In genomic region chr10:61572126-61572525, GRCm38 (mm10) we compare ENCODE assay signal across 19 mouse cellular contexts. TPM values are rescaled to one million over a fixed set of nuclear protein-coding genes. Genes with fewer than 3 reads are reported as not detected.
DNase-seq lines count a peak whose midpoint lies in the region; ATAC-seq and TF ChIP-seq lines count a peak whose summit lies in the region.
"Had no signal": no experiment of that assay in that cellular context is flagged by ENCODE, and none has a peak within 500 bp of the region (broad histone marks: within the 10 kb centered on the region; RNA-seq: fewer than 3 reads in every experiment).

No protein-coding gene starts in this region.

- WGBS in forebrain, postnatal 0 days = 40% methylated on average over 5 of the region's 5 CpGs
- 73% methylated on average over 5 of the region's 5 CpGs for WGBS in forebrain, embryonic 11.5 days
- WGBS in kidney, postnatal 0 days = 31% methylated on average over 5 of the region's 5 CpGs
- 80% methylated on average over 5 of the region's 5 CpGs for WGBS in neural tube, embryonic 13.5 days

- no peak overlapping the region for H3K4me2 ChIP-seq in forebrain, postnatal 0 days (ENCODE audit: low read depth)
- H3K4me2 ChIP-seq in forebrain, embryonic 11.5 days (ENCODE audit: low read depth, low read length, severe bottlenecking) = no peak overlapping the region
- no peak overlapping the region for H3K4me2 ChIP-seq in kidney, postnatal 0 days (ENCODE audit: low read length)
- no peak overlapping the region for H3K4me2 ChIP-seq in neural tube, embryonic 13.5 days
- H3K4me2 ChIP-seq: limb, embryonic 12.5 days; liver, embryonic 15.5 days had no signal

- no peak for TF ChIP-seq CTCF in forebrain, postnatal 0 days (IDR thresholded peaks at IDR 0.05; ENCODE audit: low read depth)
- TF ChIP-seq CTCF in kidney, postnatal 0 days (IDR thresholded peaks at IDR 0.05; ENCODE audit: low read depth) = no peak

- H3K27ac ChIP-seq in forebrain, postnatal 0 days (ENCODE audit: low read depth, low read length) = no peak overlapping the region
- no peak overlapping the region for H3K27ac ChIP-seq in forebrain, embryonic 11.5 days (ENCODE audit: low read depth, low read length)
- H3K27ac ChIP-seq in kidney, postnatal 0 days = no peak overlapping the region
- H3K27ac ChIP-seq in neural tube, embryonic 13.5 days (replicated peaks) = peak overlapping the region; percentile 28; the same call in 1 of the 2 replicates
- H3K27ac ChIP-seq: limb, embryonic 12.5 days; liver, embryonic 15.5 days had no signal

- H3K4me3 ChIP-seq in forebrain, postnatal 0 days (ENCODE audit: low read depth, low read length) = no peak overlapping the region
- H3K4me3 ChIP-seq in forebrain, embryonic 11.5 days (ENCODE audit: low read depth, low read length) = no peak overlapping the region
- H3K4me3 ChIP-seq in kidney, postnatal 0 days (replicated peaks; ENCODE audit: low read depth, low read length) = no peak overlapping the region
- no peak overlapping the region for H3K4me3 ChIP-seq in neural tube, embryonic 13.5 days
- H3K4me3 ChIP-seq: erythroblast, embryonic 14.5 days; limb, embryonic 12.5 days; liver, embryonic 15.5 days had no signal

- no peaks in the 10 kb centered on the region for H3K36me3 ChIP-seq in forebrain, postnatal 0 days (ENCODE audit: insufficient read depth)
- H3K36me3 ChIP-seq in forebrain, embryonic 11.5 days (ENCODE audit: control insufficient read depth, insufficient read depth, low read length) = no peaks in the 10 kb centered on the region
- no peaks in the 10 kb centered on the region for H3K36me3 ChIP-seq in kidney, postnatal 0 days (ENCODE audit: insufficient read depth, low read length)
- no peaks in the 10 kb centered on the region for H3K36me3 ChIP-seq in neural tube, embryonic 13.5 days
- H3K36me3 ChIP-seq: limb, embryonic 12.5 days; liver, embryonic 15.5 days had no signal

- DNase-seq in forebrain, postnatal 0 days = no peak
- DNase-seq in forebrain, embryonic 11.5 days (ENCODE audit: low spot score) = no peak
- DNase-seq in kidney, postnatal 0 days (ENCODE audit: low spot score) = peak; percentile 15
- DNase-seq in kidney, postnatal 10 days = no peak
- DNase-seq in neural tube, embryonic 10.5 days (ENCODE audit: extremely low spot score, low spot score) = no peak
- peak; percentile 17 for DNase-seq in skeletal muscle tissue, adult 2 months (ENCODE audit: low read depth, low spot score)
- no peak for DNase-seq in adrenal gland, adult (ENCODE audit: inconsistent age in 2 of 2, low spot score in 1 of 2)
- DNase-seq: cerebellum, adult 11-12 months; kidney, adult 8-10 months; right cerebral cortex, postnatal 4 days; thymus, adult 18-20 months had no signal

- H3K4me1 ChIP-seq in forebrain, postnatal 0 days (ENCODE audit: insufficient read depth) = 0 out of 2 replicates have a peak, but pooled peaks cover 4% of the 10 kb centered on the region
- peaks cover 11% of the 10 kb centered on the region; the same call in 1 of the 2 replicates for H3K4me1 ChIP-seq in forebrain, embryonic 11.5 days (replicated peaks; ENCODE audit: control insufficient read depth, insufficient read depth, low read length)
- no peaks in the 10 kb centered on the region for H3K4me1 ChIP-seq in kidney, postnatal 0 days (replicated peaks; ENCODE audit: insufficient read depth, low read length)
- H3K4me1 ChIP-seq in neural tube, embryonic 13.5 days (replicated peaks) = peaks cover 45% of the 10 kb centered on the region
- H3K4me1 ChIP-seq: liver, embryonic 15.5 days had no signal

- H3K9me3 ChIP-seq in forebrain, postnatal 0 days (ENCODE audit: low read length) = no peaks in the 10 kb centered on the region
- H3K9me3 ChIP-seq in forebrain, embryonic 11.5 days (ENCODE audit: control insufficient read depth, low read length) = no peaks in the 10 kb centered on the region
- no peaks in the 10 kb centered on the region for H3K9me3 ChIP-seq in kidney, postnatal 0 days (replicated peaks; ENCODE audit: low read length)
- H3K9me3 ChIP-seq in neural tube, embryonic 13.5 days = no peaks in the 10 kb centered on the region
- H3K9me3 ChIP-seq: limb, embryonic 12.5 days; liver, embryonic 15.5 days had no signal

- no peaks in the 10 kb centered on the region for H3K27me3 ChIP-seq in forebrain, postnatal 0 days (ENCODE audit: insufficient read depth, low read length)
- no peaks in the 10 kb centered on the region for H3K27me3 ChIP-seq in forebrain, embryonic 11.5 days (ENCODE audit: control insufficient read depth, insufficient read depth, low read length)
- no peaks in the 10 kb centered on the region for H3K27me3 ChIP-seq in kidney, postnatal 0 days (ENCODE audit: insufficient read depth, low read length)
- H3K27me3 ChIP-seq in neural tube, embryonic 13.5 days = no peaks in the 10 kb centered on the region
- H3K27me3 ChIP-seq: limb, embryonic 12.5 days; liver, embryonic 15.5 days had no signal

- ATAC-seq in forebrain, postnatal 0 days = peak; percentile 42; the same call in 1 of the 2 replicates
- no peak for ATAC-seq in forebrain, embryonic 11.5 days (replicated peaks; ENCODE audit: low FRiP score)
- no peak for ATAC-seq in kidney, postnatal 0 days (replicated peaks; ENCODE audit: low FRiP score, low read depth)
- no peak for ATAC-seq in neural tube, embryonic 13.5 days (ENCODE audit: low read depth)

- no peak overlapping the region for H3K9ac ChIP-seq in forebrain, postnatal 0 days
- H3K9ac ChIP-seq in forebrain, embryonic 11.5 days (ENCODE audit: low read length) = no peak overlapping the region
- no peak overlapping the region for H3K9ac ChIP-seq in kidney, postnatal 0 days (ENCODE audit: low read depth, low read length)
- no peak overlapping the region for H3K9ac ChIP-seq in neural tube, embryonic 13.5 days
- H3K9ac ChIP-seq: limb, embryonic 12.5 days; liver, embryonic 15.5 days had no signal

RNA-seq across cellular contexts. Expression of gene Npffr1, which starts 23.2 kb away (rescaled TPM):
- total RNA-seq in forebrain, postnatal 0 days (2014; rRNA removed) = 2.8 and 3.7 TPM in 2 replicates
- 1.3 and 2.2 TPM in 2 replicates for polyA plus RNA-seq in forebrain, postnatal 0 days (2015; fragmentation: Nextera tagmentation; extraction: Ambion mirVana)
- 0.05 and 0.09 TPM in 2 replicates for polyA plus RNA-seq in forebrain, embryonic 11.5 days (2014; fragmentation: Nextera tagmentation; extraction: Ambion mirVana)
- 0.09 and 0.14 TPM in 2 replicates for polyA plus RNA-seq in kidney, postnatal 0 days (2015; fragmentation: Nextera tagmentation; extraction: Ambion mirVana)
- polyA plus RNA-seq in neural tube, embryonic 13.5 days (2015; fragmentation: Nextera tagmentation; extraction: Ambion mirVana) = 0.17 and 0.25 TPM in 2 replicates
- total RNA-seq: granulocyte monocyte progenitor cell, adult 5-6 weeks; megakaryocyte-erythroid progenitor cell, adult 5-6 weeks had no signal
- polyA plus RNA-seq: erythroblast, embryonic 14.5 days; heart, embryonic 16.5 days; liver, embryonic 15.5 days; neural tube, embryonic 11.5 days had no signal

Comparison
In these comparisons a context has a peak if more than half of its experiments do, and no peak if none do; other contexts are left out.
1. DNase-seq: peak in kidney, postnatal 0 days (single experiment) and skeletal muscle tissue, adult 2 months (single experiment); none in forebrain, postnatal 0 days (single experiment), forebrain, embryonic 11.5 days (single experiment), kidney, postnatal 10 days (single experiment), neural tube, embryonic 10.5 days (single experiment) and adrenal gland, adult (0 of 2).